Comparison of ENCODE assay signal across 32 mouse cellular contexts in genomic region chr3:102125546-102125945, GRCm38 (mm10). TPM values are rescaled to one million over a fixed set of nuclear protein-coding genes. Genes with fewer than 3 reads are reported as not detected.
DNase-seq lines count a peak whose midpoint lies in the region; ATAC-seq and TF ChIP-seq lines count a peak whose summit lies in the region.
"Had no signal": no experiment of that assay in that cellular context is flagged by ENCODE, and none has a peak within 500 bp of the region (broad histone marks: within the 10 kb centered on the region; RNA-seq: fewer than 3 reads in every experiment).

No protein-coding gene starts in this region.

- TF ChIP-seq POLR2A in cerebellum, adult 2 months (IDR thresholded peaks at IDR 0.05; ENCODE audit: borderline replicate concordance, insufficient read depth, low read length), result no peak

- no peaks in the 10 kb centered on the region for H3K4me1 ChIP-seq in midbrain, embryonic 11.5 days (ENCODE audit: control insufficient read depth, insufficient read depth, low read length)
- H3K4me1 ChIP-seq in midbrain, postnatal 0 days (ENCODE audit: insufficient read depth, low read length), result no peaks in the 10 kb centered on the region
- peaks cover 5% of the 10 kb centered on the region; the same call in 1 of the 2 replicates for H3K4me1 ChIP-seq in cerebellum, adult 2 months (ENCODE audit: control insufficient read depth, insufficient read depth, low read length)
- H3K4me1 ChIP-seq in lung, postnatal 0 days (ENCODE audit: insufficient read depth, low read depth, low read length), result no peaks in the 10 kb centered on the region
- H3K4me1 ChIP-seq: embryonic facial prominence, embryonic 12.5 days; hindbrain, embryonic 15.5 days; intestine, embryonic 15.5 days; stomach, embryonic 15.5 days had no signal

- peak; percentile 89 for DNase-seq in midbrain, embryonic 11.5 days (ENCODE audit: low spot score, missing footprints)
- DNase-seq in midbrain, postnatal 0 days (ENCODE audit: low spot score), result no peak
- peak; percentile 9 for DNase-seq in cerebellum, adult 11 months
- peak; percentile 29 to 61 for DNase-seq in cerebellum, adult 2 months
- DNase-seq in cerebellum, postnatal 36 days, result peak; percentile 24 to 33
- no peak for DNase-seq in gastrocnemius, postnatal 10 days
- DNase-seq in adrenal gland, postnatal 25 days, result no peak
- no peak for DNase-seq in lung, postnatal 0 days (ENCODE audit: low spot score)
- DNase-seq: adrenal gland, postnatal 10 days; B cell, adult 2 months; gastrocnemius, postnatal 36 days; heart, adult 18-20 months; heart, postnatal 4 days; kidney, adult 2 months; kidney, postnatal 36 days; liver, embryonic 13.5 days; lung, adult 18-20 months; lung, postnatal 10 days; right cerebral cortex, postnatal 25 days had no signal

- no peak overlapping the region for H3K4me3 ChIP-seq in midbrain, embryonic 11.5 days (ENCODE audit: low read depth, low read length)
- no peak overlapping the region for H3K4me3 ChIP-seq in midbrain, postnatal 0 days (ENCODE audit: low read depth, low read length)
- no peak overlapping the region for H3K4me3 ChIP-seq in cerebellum, adult 2 months (replicated peaks; ENCODE audit: insufficient read depth, low read depth, low read length)
- no peak overlapping the region for H3K4me3 ChIP-seq in lung, postnatal 0 days (ENCODE audit: low read depth, low read length)
- H3K4me3 ChIP-seq: embryonic facial prominence, embryonic 12.5 days; heart, embryonic 12.5 days; hindbrain, embryonic 15.5 days; intestine, embryonic 15.5 days; layer of hippocampus, adult 2 months; left cerebral cortex, adult 2 months; liver, embryonic 13.5 days; midbrain, embryonic 10.5 days; myocyte; neural tube, embryonic 12.5 days; stomach, embryonic 15.5 days had no signal

- no peak overlapping the region for H3K4me2 ChIP-seq in midbrain, embryonic 11.5 days
- H3K4me2 ChIP-seq in midbrain, postnatal 0 days (ENCODE audit: low read depth, low read length, poor library complexity, severe bottlenecking), result no peak overlapping the region
- H3K4me2 ChIP-seq in lung, postnatal 0 days (replicated peaks; ENCODE audit: low read depth, low read length), result no peak overlapping the region
- H3K4me2 ChIP-seq: embryonic facial prominence, embryonic 12.5 days; heart, embryonic 12.5 days; hindbrain, embryonic 15.5 days; intestine, embryonic 15.5 days; liver, embryonic 13.5 days; neural tube, embryonic 12.5 days; stomach, embryonic 15.5 days had no signal

- WGBS in midbrain, embryonic 11.5 days, result 38% methylated on average over 1 of the region's 1 CpGs
- 39% methylated on average over 1 of the region's 1 CpGs for WGBS in midbrain, postnatal 0 days
- 72% methylated on average over 1 of the region's 1 CpGs for WGBS in cerebellum, adult 2 months
- WGBS in lung, postnatal 0 days, result 70% methylated on average over 1 of the region's 1 CpGs

- H3K36me3 ChIP-seq in midbrain, embryonic 11.5 days (ENCODE audit: control insufficient read depth, insufficient read depth, low read length), result no peaks in the 10 kb centered on the region
- no peaks in the 10 kb centered on the region for H3K36me3 ChIP-seq in midbrain, postnatal 0 days (ENCODE audit: insufficient read depth, low read length)
- H3K36me3 ChIP-seq in lung, postnatal 0 days (ENCODE audit: insufficient read depth, low read length), result no peaks in the 10 kb centered on the region
- H3K36me3 ChIP-seq: embryonic facial prominence, embryonic 12.5 days; hindbrain, embryonic 15.5 days; intestine, embryonic 15.5 days; liver, embryonic 13.5 days; midbrain, embryonic 10.5 days; neural tube, embryonic 12.5 days; stomach, embryonic 15.5 days had no signal

- no peaks in the 10 kb centered on the region for H3K9me3 ChIP-seq in midbrain, embryonic 11.5 days (ENCODE audit: control insufficient read depth, low read length)
- no peaks in the 10 kb centered on the region for H3K9me3 ChIP-seq in midbrain, postnatal 0 days (ENCODE audit: low read length)
- H3K9me3 ChIP-seq in lung, postnatal 0 days (ENCODE audit: low read length), result no peaks in the 10 kb centered on the region
- H3K9me3 ChIP-seq: hindbrain, embryonic 15.5 days; intestine, embryonic 15.5 days; liver, embryonic 13.5 days; midbrain, embryonic 10.5 days; neural tube, embryonic 12.5 days; stomach, embryonic 15.5 days had no signal

- no peaks in the 10 kb centered on the region for H3K27me3 ChIP-seq in midbrain, embryonic 11.5 days (ENCODE audit: control insufficient read depth, insufficient read depth, low read length)
- no peaks in the 10 kb centered on the region for H3K27me3 ChIP-seq in midbrain, postnatal 0 days (ENCODE audit: insufficient read depth, low read length)
- H3K27me3 ChIP-seq in cerebellum, adult 2 months (ENCODE audit: control insufficient read depth, insufficient read depth, low read length), result no peaks in the 10 kb centered on the region
- no peaks in the 10 kb centered on the region for H3K27me3 ChIP-seq in lung, postnatal 0 days (replicated peaks; ENCODE audit: insufficient read depth, low read length)
- H3K27me3 ChIP-seq: embryonic facial prominence, embryonic 12.5 days; heart, embryonic 12.5 days; hindbrain, embryonic 15.5 days; intestine, embryonic 15.5 days; liver, embryonic 13.5 days; neural tube, embryonic 12.5 days; stomach, embryonic 15.5 days had no signal

- TF ChIP-seq CTCF in midbrain, postnatal 0 days (IDR thresholded peaks at IDR 0.05), result no peak
- TF ChIP-seq CTCF in cerebellum, adult 2 months (IDR thresholded peaks at IDR 0.05; ENCODE audit: borderline replicate concordance, insufficient read depth, low read depth, low read length), result no peak
- TF ChIP-seq CTCF in lung, postnatal 0 days (IDR thresholded peaks at IDR 0.05), result no peak

- no peak overlapping the region for H3K27ac ChIP-seq in midbrain, embryonic 11.5 days (ENCODE audit: low read depth, low read length)
- no peak overlapping the region for H3K27ac ChIP-seq in midbrain, postnatal 0 days (ENCODE audit: low read depth, low read length)
- H3K27ac ChIP-seq in cerebellum, adult 2 months (ENCODE audit: insufficient read depth, low read length), result no peak overlapping the region
- no peak overlapping the region for H3K27ac ChIP-seq in lung, postnatal 0 days (ENCODE audit: low read length)
- H3K27ac ChIP-seq: embryonic facial prominence, embryonic 12.5 days; hindbrain, embryonic 15.5 days; intestine, embryonic 15.5 days; layer of hippocampus, adult 2 months; left cerebral cortex, adult 2 months; liver, embryonic 13.5 days; midbrain, embryonic 10.5 days; neural tube, embryonic 12.5 days; stomach, embryonic 15.5 days had no signal

- no peak for ATAC-seq in midbrain, embryonic 11.5 days (ENCODE audit: low FRiP score)
- no peak for ATAC-seq in midbrain, postnatal 0 days (ENCODE audit: low FRiP score)
- no peak for ATAC-seq in lung, postnatal 0 days
- ATAC-seq: forebrain, embryonic 14.5 days; intestine, embryonic 15.5 days; midbrain, embryonic 16.5 days had no signal

- TF ChIP-seq EP300 in lung, postnatal 0 days (IDR thresholded peaks at IDR 0.05), result no peak

- no peak overlapping the region for H3K9ac ChIP-seq in midbrain, embryonic 11.5 days (ENCODE audit: low read length)
- H3K9ac ChIP-seq in midbrain, postnatal 0 days (replicated peaks; ENCODE audit: low read length, poor library complexity, severe bottlenecking), result no peak overlapping the region
- no peak overlapping the region for H3K9ac ChIP-seq in lung, postnatal 0 days (replicated peaks; ENCODE audit: low read depth)
- H3K9ac ChIP-seq: embryonic facial prominence, embryonic 12.5 days; heart, embryonic 12.5 days; hindbrain, embryonic 15.5 days; intestine, embryonic 15.5 days; liver, embryonic 13.5 days; neural tube, embryonic 12.5 days; stomach, embryonic 15.5 days had no signal

RNA-seq across cellular contexts. Expression of gene Casq2, which starts 39.3 kb away (rescaled TPM):
- 0.21 TPM in 1 of 2 replicates, not detected in the other for polyA plus RNA-seq in midbrain, embryonic 11.5 days (2014; fragmentation: Nextera tagmentation; extraction: Ambion mirVana)
- 0.93 and 4.5 TPM in 2 replicates for total RNA-seq in midbrain, postnatal 0 days (2014; rRNA removed)
- polyA plus RNA-seq in midbrain, postnatal 0 days (2015; fragmentation: Nextera tagmentation; extraction: Ambion mirVana), result 0.61 and 0.84 TPM in 2 replicates
- polyA plus RNA-seq in cerebellum, adult 2 months (2012; rRNA removed), result 49.1 and 50.4 TPM in 2 replicates
- 100 to 1,000 TPM; 270 to 288 TPM for total RNA-seq in gastrocnemius, postnatal 10 days (2021)
- total RNA-seq in adrenal gland, postnatal 25 days (2021), result 0.46 TPM in 1 of 2 replicates, not detected in the other
- 7.0 and 9.0 TPM in 2 replicates for polyA plus RNA-seq in lung, postnatal 0 days (2015; fragmentation: Nextera tagmentation; extraction: Ambion mirVana)
- total RNA-seq: common myeloid progenitor, adult 5-6 weeks had no signal
- polyA plus RNA-seq: midbrain, embryonic 10.5 days had no signal

Comparison
In these comparisons a context has a peak if more than half of its experiments do, and no peak if none do; other contexts are left out.
1. DNase-seq: peak in midbrain, embryonic 11.5 days (single experiment), cerebellum, adult 11 months (single experiment), cerebellum, adult 2 months (2 of 2) and cerebellum, postnatal 36 days (2 of 2); none in midbrain, postnatal 0 days (single experiment), gastrocnemius, postnatal 10 days (single experiment), adrenal gland, postnatal 25 days (single experiment) and lung, postnatal 0 days (single experiment).